Mouse (Mus musculus): ENCODE results near the gene Bcar3. TPM values are rescaled to one million over a fixed set of nuclear protein-coding genes. Genes with fewer than 3 reads are reported as not detected.

Gene Bcar3
- polyA plus RNA-seq, 1 experiment from 2014 or later = 5.0 TPM

DNA sequence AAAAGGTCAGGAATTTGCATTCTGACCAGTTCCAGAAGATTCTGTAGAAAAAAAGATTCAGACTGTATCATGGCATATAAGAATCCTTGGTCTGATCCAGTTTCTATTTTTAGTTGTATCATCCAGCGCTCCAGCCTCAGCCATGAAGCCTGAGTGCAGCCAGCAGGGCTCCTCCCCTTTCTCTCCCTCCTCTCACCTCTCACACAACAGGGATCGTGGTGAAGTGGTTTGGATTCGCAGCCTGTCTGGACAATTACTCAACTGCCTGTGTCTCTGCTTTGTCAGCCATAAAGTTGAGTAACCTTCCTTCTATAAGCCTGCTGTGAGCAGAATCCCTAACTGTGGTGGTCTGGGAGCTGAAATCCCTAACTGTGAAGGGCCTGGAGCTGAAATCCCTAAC, 71.4 kb downstream of the Bcar3 start:
- no peak overlapping the region for H3K9ac ChIP-seq
- ATAC-seq (ENCODE audit: low read depth) = no peak
- 39% methylated on average over 3 of the region's 3 CpGs for WGBS (ENCODE audit: insufficient replicate concordance)
- H3K27ac ChIP-seq = no peak overlapping the region
- peaks cover 7% of the 10 kb centered on the region; the same call in 1 of the 2 replicates for H3K4me1 ChIP-seq (replicated peaks)
- H3K36me3 ChIP-seq = no peaks in the 10 kb centered on the region
- no peaks in the 10 kb centered on the region for H3K27me3 ChIP-seq
- H3K4me3 ChIP-seq (replicated peaks) = no peak overlapping the region
- DNase-seq = no peak
- no peak overlapping the region for H3K4me2 ChIP-seq
- no peaks in the 10 kb centered on the region for H3K9me3 ChIP-seq (replicated peaks)

DNA sequence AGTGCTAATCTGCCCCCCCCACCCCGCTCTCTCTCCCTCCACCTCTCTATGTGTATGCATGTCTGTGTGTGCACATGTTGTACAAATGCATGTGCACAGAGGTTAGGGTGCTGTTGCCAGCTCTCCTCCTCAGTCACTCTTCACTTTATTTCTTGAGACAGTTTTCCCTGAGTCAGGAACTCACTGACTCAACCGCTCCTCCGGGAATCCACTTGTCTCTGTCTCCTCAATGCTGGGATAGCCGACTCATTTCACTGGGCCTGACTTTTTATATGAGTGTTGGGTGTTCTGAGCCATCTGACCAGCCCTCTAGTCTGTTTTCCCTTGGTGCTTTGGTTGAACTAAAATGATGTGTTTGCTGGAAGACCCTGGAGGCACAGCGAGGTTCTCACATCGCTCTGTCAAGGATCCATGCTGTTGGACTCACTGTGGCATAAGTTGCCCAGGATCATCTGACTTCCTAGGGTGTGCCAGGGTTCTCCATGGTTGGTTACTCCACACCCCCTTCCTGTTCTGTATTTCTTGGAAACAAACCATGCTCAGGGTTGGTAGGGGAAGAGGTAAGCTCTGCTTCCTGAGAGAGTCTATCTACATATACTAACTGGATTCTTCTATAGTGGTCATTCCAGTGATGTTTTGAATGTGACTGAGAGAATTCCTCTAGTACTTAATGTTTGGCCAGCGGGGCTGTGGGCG, 77.9 kb downstream of the Bcar3 start:
- Histone ChIP-seq H3K36me3 (no peaks in the 10 kb centered on the region), H3K4me1 (replicated peaks) (no peaks in the 10 kb centered on the region), H3K9me3 (replicated peaks) (no peaks in the 10 kb centered on the region), H3K9ac (no peak overlapping the region), H3K27me3 (no peaks in the 10 kb centered on the region), H3K27ac (no peak overlapping the region), H3K4me2 (no peak overlapping the region), H3K4me3 (replicated peaks) (no peak overlapping the region)
- no peak for ATAC-seq (ENCODE audit: low read depth)
- WGBS (ENCODE audit: insufficient replicate concordance) = 63% methylated on average over 8 of the region's 8 CpGs
- DNase-seq = no peak

GRCm38 (mm10) chr3:122372617-122373016, 78.7 kb downstream of the Bcar3 start:
- no peak overlapping the region for H3K9ac ChIP-seq
- no peak overlapping the region for H3K4me3 ChIP-seq (replicated peaks)
- ATAC-seq (ENCODE audit: low read depth) = no peak
- H3K4me1 ChIP-seq (replicated peaks) = no peaks in the 10 kb centered on the region
- H3K9me3 ChIP-seq (replicated peaks) = no peaks in the 10 kb centered on the region
- H3K36me3 ChIP-seq = no peaks in the 10 kb centered on the region
- WGBS (ENCODE audit: insufficient replicate concordance) = 24% methylated on average over 4 of the region's 4 CpGs
- no peaks in the 10 kb centered on the region for H3K27me3 ChIP-seq
- no peak overlapping the region for H3K4me2 ChIP-seq
- no peak overlapping the region for H3K27ac ChIP-seq
- no peak for DNase-seq

GRCm38 (mm10) chr3:122376011-122376410, 82.1 kb downstream of the Bcar3 start:
- no peak for DNase-seq
- no peaks in the 10 kb centered on the region for H3K36me3 ChIP-seq
- no peaks in the 10 kb centered on the region for H3K27me3 ChIP-seq
- ATAC-seq (ENCODE audit: low read depth) = no peak
- no peak overlapping the region for H3K9ac ChIP-seq
- no peaks in the 10 kb centered on the region for H3K4me1 ChIP-seq (replicated peaks)
- H3K4me2 ChIP-seq = no peak overlapping the region
- H3K4me3 ChIP-seq (replicated peaks) = no peak overlapping the region
- H3K9me3 ChIP-seq (replicated peaks) = no peaks in the 10 kb centered on the region
- H3K27ac ChIP-seq = no peak overlapping the region

DNA sequence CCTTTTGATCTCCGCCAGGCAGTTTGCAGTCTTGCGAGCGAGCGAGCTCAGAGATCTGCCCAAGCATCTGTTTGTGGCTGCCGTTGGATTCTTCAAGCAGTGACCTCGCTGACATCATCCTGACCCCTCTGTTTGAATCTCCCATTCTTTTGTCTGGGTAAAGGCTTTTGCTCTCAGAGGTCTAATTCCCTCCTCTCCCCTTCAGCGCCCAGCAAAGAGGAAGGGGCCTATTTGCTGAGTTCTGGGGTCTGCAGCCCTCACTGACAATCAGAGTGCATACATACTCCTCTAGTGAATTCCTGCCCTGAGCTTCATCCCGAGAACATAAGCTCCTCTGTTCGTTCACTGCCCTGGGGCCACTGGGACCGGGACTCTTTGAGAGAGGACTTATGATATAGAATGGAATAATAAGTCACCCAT, 82.5 kb downstream of the Bcar3 start:
- no peak for DNase-seq
- Histone ChIP-seq H3K4me1 (replicated peaks) (no peaks in the 10 kb centered on the region), H3K9me3 (replicated peaks) (no peaks in the 10 kb centered on the region), H3K4me3 (replicated peaks) (no peak overlapping the region), H3K27ac (no peak overlapping the region), H3K36me3 (no peaks in the 10 kb centered on the region), H3K4me2 (no peak overlapping the region), H3K9ac (no peak overlapping the region), H3K27me3 (no peaks in the 10 kb centered on the region)
- no peak for ATAC-seq (ENCODE audit: low read depth)
- WGBS (ENCODE audit: insufficient replicate concordance) = 53% methylated on average over 10 of the region's 10 CpGs

- WGBS (ENCODE audit: insufficient replicate concordance) = 66% methylated on average over 8 of the region's 8 CpGs
- Histone ChIP-seq H3K27me3 (no peaks in the 10 kb centered on the region), H3K4me1 (replicated peaks) (no peaks in the 10 kb centered on the region), H3K36me3 (no peaks in the 10 kb centered on the region), H3K9ac (no peak overlapping the region), H3K9me3 (replicated peaks) (no peaks in the 10 kb centered on the region), H3K27ac (no peak overlapping the region), H3K4me2 (no peak overlapping the region), H3K4me3 (replicated peaks) (no peak overlapping the region)
- no peak for DNase-seq
- no peak for ATAC-seq (ENCODE audit: low read depth)
Measured at GRCm38 (mm10) chr3:122376841-122377464, 83.0 kb downstream of the Bcar3 start.

GRCm38 (mm10) chr3:122378634-122379033, 84.7 kb downstream of the Bcar3 start:
- 26% methylated on average over 6 of the region's 6 CpGs for WGBS (ENCODE audit: insufficient replicate concordance)
- Histone ChIP-seq H3K4me2 (no peak overlapping the region), H3K9me3 (replicated peaks) (no peaks in the 10 kb centered on the region)

GRCm38 (mm10) chr3:122380776-122381175, 86.8 kb downstream of the Bcar3 start:
- DNase-seq (no peak), ATAC-seq (ENCODE audit: low read depth) (no peak)
- H3K9me3 ChIP-seq (replicated peaks) = no peaks in the 10 kb centered on the region
- 73% methylated on average over 5 of the region's 5 CpGs for WGBS (ENCODE audit: insufficient replicate concordance)
- no peak overlapping the region for H3K4me2 ChIP-seq
- no peaks in the 10 kb centered on the region for H3K4me1 ChIP-seq (replicated peaks)
- no peaks in the 10 kb centered on the region for H3K27me3 ChIP-seq
- H3K4me3 ChIP-seq (replicated peaks) = no peak overlapping the region
- no peak overlapping the region for H3K27ac ChIP-seq
- H3K36me3 ChIP-seq = no peaks in the 10 kb centered on the region
- no peak overlapping the region for H3K9ac ChIP-seq

More at GRCm38 (mm10) chr3:122378634-122379033, 84.7 kb downstream of the Bcar3 start:
- Histone ChIP-seq H3K27ac (no peak overlapping the region), H3K4me1 (replicated peaks) (no peaks in the 10 kb centered on the region), H3K4me3 (replicated peaks) (no peak overlapping the region), H3K36me3 (no peaks in the 10 kb centered on the region), H3K9ac (no peak overlapping the region), H3K27me3 (no peaks in the 10 kb centered on the region)
- no peak for DNase-seq
- ATAC-seq (ENCODE audit: low read depth) = no peak

- Histone ChIP-seq H3K4me2 (no peak overlapping the region), H3K27ac (no peak overlapping the region), H3K4me3 (replicated peaks) (no peak overlapping the region), H3K9me3 (replicated peaks) (no peaks in the 10 kb centered on the region), H3K27me3 (no peaks in the 10 kb centered on the region), H3K36me3 (no peaks in the 10 kb centered on the region), H3K9ac (no peak overlapping the region), H3K4me1 (replicated peaks) (no peaks in the 10 kb centered on the region)
- no peak for ATAC-seq (ENCODE audit: low read depth)
- WGBS (ENCODE audit: insufficient replicate concordance) = 77% methylated on average over 3 of the region's 3 CpGs
- DNase-seq = no peak
Measured at GRCm38 (mm10) chr3:122381591-122381990, 87.7 kb downstream of the Bcar3 start.

DNA sequence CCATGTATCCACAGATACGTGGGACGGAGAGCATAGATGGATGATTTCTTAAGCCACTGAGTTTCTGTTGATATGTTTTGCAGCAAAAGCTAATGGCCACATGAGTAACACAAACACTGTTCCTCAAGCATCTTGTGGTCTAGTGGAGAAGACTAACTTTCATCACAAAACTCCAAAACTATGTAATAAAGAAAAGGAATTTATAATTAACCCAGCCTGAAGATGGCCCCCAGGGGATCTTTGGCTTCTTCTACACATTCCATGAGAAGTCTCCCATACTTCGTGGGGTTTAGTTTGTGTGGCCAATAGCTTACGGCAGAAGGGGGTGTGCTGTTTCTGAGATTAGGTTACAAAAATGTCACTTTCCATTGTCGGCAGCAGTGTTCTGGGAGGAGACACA, 92.5 kb downstream of the Bcar3 start:
- H3K27ac ChIP-seq = no peak overlapping the region
- H3K4me1 ChIP-seq (replicated peaks) = no peaks in the 10 kb centered on the region
- no peak overlapping the region for H3K4me2 ChIP-seq
- ATAC-seq (ENCODE audit: low read depth) = no peak
- H3K9me3 ChIP-seq (replicated peaks) = no peaks in the 10 kb centered on the region
- no peaks in the 10 kb centered on the region for H3K27me3 ChIP-seq
- no peak overlapping the region for H3K9ac ChIP-seq
- H3K4me3 ChIP-seq (replicated peaks) = no peak overlapping the region
- WGBS (ENCODE audit: insufficient replicate concordance) = 76% methylated on average over 5 of the region's 5 CpGs
- no peaks in the 10 kb centered on the region for H3K36me3 ChIP-seq
- no peak for DNase-seq

DNA sequence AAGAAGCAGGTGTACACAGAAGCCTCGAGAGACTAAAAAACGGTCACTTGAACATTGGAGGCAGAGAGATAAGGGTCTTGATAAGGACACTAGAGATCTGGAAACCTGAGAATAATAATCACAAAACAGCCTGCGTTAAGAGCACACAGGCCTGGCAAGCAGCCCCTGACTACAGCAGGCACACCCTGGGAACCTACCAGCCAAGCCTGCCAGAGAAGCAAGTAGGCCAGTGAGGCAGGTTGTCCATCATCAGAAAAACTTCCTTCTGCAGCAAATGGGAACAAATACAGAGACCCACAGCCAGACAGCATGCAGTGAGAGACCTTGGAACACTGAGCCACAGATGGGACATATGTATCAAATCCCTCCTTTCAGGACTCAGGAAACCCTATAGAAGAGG, 93.8 kb downstream of the Bcar3 start:
- Histone ChIP-seq H3K27ac (no peak overlapping the region), H3K4me2 (no peak overlapping the region), H3K4me3 (replicated peaks) (no peak overlapping the region), H3K9ac (no peak overlapping the region), H3K27me3 (no peaks in the 10 kb centered on the region), H3K36me3 (no peaks in the 10 kb centered on the region), H3K4me1 (replicated peaks) (no peaks in the 10 kb centered on the region), H3K9me3 (replicated peaks) (no peaks in the 10 kb centered on the region)
- ATAC-seq (ENCODE audit: low read depth) = no peak
- no peak for DNase-seq
- WGBS (ENCODE audit: insufficient replicate concordance) = 54% methylated on average over 3 of the region's 3 CpGs

- Histone ChIP-seq H3K27me3 (no peaks in the 10 kb centered on the region), H3K9me3 (replicated peaks) (no peaks in the 10 kb centered on the region), H3K27ac (no peak overlapping the region), H3K4me1 (replicated peaks) (no peaks in the 10 kb centered on the region), H3K4me3 (replicated peaks) (no peak overlapping the region), H3K4me2 (no peak overlapping the region), H3K36me3 (no peaks in the 10 kb centered on the region), H3K9ac (no peak overlapping the region)
- DNase-seq (no peak), ATAC-seq (ENCODE audit: low read depth) (no peak)
- WGBS (ENCODE audit: insufficient replicate concordance) = 66% methylated on average over 5 of the region's 5 CpGs
Measured at GRCm38 (mm10) chr3:122389972-122390371, 96.0 kb downstream of the Bcar3 start.

Data from liver, embryonic 13.5 days (tissue).